Mouse (Mus musculus) G1E (cell line): ENCODE results near the gene Gdf11.

Experiments
- CTCF ChIP-seq: IDR thresholded peaks from 2 replicates; pipeline ENCODE4 v1.5.1; 2012; ENCODE audit warnings: low read depth, low read length, inconsistent platforms, mixed read lengths
- GATA1 ChIP-seq: IDR thresholded peaks from 2 replicates; pipeline ENCODE4 v1.6.1; 2012; ENCODE audit warnings: borderline replicate concordance, low read length, inconsistent platforms, mixed read lengths
- TAL1 ChIP-seq: conservative IDR thresholded peaks from 2 replicates; pipeline ENCODE4 v1.6.1; 2012; ENCODE audit warnings: low read depth, low read length, inconsistent platforms, mixed read lengths

DNA sequence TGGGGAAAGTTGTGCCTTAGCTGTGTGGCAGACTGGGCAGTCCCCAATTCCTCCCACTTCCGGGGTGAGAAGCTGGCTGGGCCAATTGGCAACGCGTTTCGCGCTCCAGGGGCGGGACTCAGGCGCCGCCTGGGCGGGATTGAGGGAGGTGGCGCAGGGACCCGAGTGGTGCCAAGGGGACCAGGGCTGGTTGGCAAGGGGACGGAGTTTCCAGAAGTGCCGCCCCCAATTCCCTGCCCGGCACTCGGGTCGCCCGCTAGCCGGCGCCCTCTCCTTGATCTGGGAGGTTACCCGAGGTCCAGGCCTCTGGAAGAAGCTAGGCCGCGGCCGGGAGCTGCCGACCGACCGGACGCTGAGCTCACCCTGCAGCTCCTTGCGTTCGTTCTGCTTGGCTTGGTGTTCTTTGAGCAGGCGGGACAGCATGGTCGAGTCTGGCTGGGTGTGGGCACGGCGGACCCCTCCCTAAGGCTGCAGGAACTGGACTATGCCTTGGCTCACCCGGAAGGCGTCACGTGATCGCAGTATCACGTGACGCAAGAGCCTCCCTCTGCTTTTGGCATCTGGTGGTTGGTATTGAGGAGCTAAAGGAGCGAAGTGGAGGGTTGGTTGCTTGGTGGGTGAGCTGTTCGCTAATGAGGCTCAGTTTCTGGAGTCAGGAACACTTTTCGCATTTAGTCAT is 31.6 kb upstream of the Gdf11 start:
- TF ChIP-seq CTCF (no peak), GATA1 (no peak), TAL1 (no peak)
